Mouse (Mus musculus) left cerebral cortex, postnatal 25 days (tissue): Measurements from ENCODE around the gene Stmn1. TPM values are rescaled to one million over a fixed set of nuclear protein-coding genes. Genes with fewer than 3 reads are reported as not detected.

Experiments
- DNase-seq, 2 experiments: peaks; one replicate each; pipeline ENCODE4 v3.0.0; 2022; ENCODE audit warnings: low spot score in 2 of 2, mixed read lengths in 1 of 2
- intact Hi-C: fragments of 180-260 bp; cut with DNase I; formaldehyde crosslinking; loops from one replicate; pipeline ENCODE4 v1.15.1; 2025
- total RNA-seq, 2 experiments: library from RNA; stranded (reverse); gene quantifications; 2 replicates each; pipeline ENCODE4 v1.2.3; 2021

The Stmn1 gene
- total RNA-seq = 1,000 to 10,000 TPM in 1 of 2 experiments, 100 to 1,000 TPM in 1; 940 to 1,084 TPM

DNA sequence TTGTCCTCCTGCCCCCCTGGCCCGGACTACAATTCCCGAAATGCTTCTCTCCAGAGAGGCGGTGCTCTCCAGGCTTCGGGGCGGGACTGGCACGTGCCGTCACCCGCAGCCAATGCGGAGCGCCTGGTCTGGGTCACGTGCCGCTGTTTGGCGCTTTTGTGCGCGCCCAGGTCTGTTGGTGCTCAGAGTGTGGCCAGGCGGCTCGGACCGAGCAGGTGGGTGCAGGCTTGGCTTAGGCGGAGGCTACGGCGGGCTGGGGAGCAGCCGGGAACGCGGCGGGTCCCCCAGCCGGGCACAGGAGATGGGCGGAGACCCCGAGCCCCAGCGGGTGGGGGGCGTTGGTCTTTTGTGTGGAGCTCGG lies at the start of gene Stmn1:
Gene Stmn1, plus strand, starts transcription at position 106 of the 361 bp plus-strand sequence.
- intact Hi-C loops = loop anchor here (2.0 kb wide), 2 partner anchors 17 to 71 kb away; partner anchors contain the start of gene Pafah2
- peak; percentile 96 to 98 for DNase-seq

DNA sequence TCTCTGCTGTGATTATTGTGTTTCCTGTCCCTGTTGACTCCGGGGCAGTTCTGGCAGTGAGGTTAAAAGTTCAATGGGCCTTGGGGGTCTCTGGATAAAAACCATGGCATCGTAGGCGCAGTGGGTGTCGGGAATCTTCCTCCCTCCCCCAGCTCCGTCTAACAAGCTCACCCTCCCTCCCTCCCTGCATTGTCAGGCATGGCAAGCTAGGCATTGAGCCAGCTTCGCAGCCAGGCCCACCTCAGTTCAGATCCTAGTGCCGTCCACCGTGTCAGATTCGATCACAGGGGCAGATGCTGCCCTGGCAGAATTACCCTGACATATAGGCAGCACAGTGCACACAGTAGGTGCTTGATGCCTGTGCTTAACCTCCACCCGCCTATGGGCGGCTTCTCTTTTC lies 46.1 kb upstream of the Stmn1 start:
- intact Hi-C loops = no loop called here
- DNase-seq = no peak

DNA sequence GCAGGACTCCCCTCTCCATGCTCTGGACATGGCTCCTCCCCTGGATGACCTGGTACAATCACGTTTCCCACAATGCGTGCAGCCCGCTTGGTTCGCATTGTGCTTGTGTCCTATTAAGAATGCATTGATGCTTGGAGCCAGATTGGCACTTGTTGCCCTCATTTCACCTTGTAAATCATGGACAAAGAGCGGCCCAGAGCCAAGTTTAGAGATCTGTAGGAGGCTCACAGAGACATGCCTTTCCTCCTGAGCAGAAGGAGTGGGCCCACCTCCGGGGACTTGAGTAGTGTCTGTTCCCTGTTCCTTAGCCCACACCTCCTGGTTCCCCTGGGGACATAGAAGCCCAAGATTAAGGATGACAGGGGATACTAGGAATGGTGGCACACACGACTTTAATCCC lies 44.2 kb upstream of the Stmn1 start:
- intact Hi-C loops = no loop called here
- DNase-seq = peak in 1 of 2 experiments; percentile 51

DNA sequence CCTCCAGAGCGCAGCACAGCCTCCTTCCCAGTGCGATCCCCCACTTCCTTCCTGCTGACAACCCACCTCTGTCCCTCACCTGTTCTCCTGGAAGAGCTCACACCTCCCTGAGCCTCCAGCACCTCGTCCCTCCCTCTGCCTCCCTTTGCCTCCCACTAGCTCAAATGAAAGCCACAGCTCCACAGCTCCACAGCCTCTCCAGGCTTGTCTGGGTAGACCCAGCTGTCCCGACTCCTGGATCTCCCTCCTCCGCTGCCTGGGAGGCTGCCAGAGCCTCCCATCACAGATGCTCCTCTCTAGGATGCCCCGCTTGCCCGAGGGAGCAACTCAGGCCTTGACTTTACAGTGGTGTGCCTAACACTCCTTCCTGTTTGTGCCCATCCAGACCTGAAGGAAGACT lies 43.0 kb upstream of the Stmn1 start:
- peak in 1 of 2 experiments; percentile 74 for DNase-seq
- intact Hi-C loops = no loop called here

DNA sequence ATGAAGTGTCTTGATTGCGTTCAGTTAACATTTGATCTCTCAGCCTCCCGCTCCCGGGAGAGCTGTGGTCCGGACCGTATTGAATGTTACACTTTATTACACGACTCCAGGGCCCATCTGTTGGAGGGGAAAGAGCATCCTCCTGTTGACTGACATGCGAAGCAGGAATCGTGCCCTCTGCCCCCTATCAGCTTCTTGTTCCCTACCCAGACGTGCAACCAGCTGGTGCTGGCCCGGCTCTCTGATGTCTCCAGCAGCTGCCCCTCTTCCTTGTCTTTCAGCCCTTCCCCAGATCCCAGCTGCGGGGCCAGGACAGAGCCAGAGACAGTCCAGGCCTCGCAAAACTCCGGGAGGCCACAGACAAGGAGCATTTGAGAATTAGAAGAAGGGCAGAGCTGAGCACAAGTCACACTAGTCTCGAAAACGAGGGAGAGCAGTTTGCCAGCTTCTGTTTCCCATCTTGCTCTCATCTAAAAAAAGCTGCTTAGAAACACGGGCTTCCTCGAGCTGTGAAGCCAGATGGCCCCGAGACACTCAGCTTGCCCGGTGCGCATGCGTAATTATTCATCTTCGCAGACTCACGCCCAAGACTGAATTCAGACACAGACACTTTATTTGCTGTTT lies 37.6 kb upstream of the Stmn1 start:
- intact Hi-C loops = loop anchor here (1.0 kb wide), 2 partner anchors 15 to 29 kb away; no protein-coding TSS in a partner anchor
- peak; percentile 92 to 99 for DNase-seq

DNA sequence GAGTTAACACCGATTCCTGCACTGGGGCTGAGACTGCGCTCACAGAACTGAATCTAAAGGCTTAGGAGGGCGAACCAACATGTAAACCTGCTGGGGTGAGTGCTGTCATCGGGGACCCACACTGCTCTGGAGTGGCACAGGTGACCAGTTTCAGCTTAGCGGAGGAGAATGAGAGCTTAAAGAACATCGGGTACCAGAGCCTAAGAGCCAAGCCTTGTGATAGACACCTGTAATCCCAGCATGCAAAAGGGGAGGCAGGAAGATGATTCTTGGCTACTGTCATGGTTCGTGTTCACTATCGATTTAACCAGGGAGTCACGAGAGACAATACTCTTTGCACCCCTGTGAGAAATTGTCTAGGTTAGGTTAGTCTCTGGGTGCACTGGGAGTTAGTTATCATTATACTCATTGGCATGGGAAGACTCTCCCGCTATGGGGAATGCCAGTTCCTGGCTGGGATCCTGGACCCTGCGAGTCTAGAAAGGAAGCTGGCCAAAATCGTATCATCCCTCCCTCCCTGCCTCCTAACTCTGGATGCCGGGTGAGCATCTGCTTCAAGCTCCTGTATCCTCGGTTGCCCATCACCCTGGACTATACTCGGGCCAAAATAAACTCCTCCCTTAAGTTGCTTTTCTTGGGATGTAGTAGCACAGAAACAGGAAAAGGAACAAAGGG lies 35.3 kb upstream of the Stmn1 start:
- intact Hi-C loops = no loop called here

DNA sequence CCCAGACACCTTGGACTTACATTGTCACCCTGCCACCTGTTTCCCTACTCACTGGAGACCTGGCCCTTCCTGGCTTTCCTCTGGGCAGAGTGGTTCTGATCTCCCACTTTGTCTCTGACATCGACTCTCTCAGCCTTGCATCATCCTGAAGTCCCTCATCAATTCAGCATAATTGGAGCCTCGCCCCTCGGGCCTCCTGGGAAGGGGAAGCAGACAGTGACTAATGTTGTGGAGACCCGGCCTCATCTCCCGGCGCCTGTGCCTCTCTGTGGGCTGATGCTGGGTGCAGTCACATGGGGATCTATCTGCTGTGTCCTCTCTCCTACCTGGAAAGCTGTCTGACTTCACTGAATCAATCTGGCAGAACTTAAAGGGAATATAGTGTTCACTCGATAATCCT lies 31.9 kb upstream of the Stmn1 start:
- intact Hi-C loops = no loop called here

More for the DNA sequence above, 35.3 kb upstream of the Stmn1 start:
- DNase-seq = peak in 1 of 2 experiments; percentile 63

DNA sequence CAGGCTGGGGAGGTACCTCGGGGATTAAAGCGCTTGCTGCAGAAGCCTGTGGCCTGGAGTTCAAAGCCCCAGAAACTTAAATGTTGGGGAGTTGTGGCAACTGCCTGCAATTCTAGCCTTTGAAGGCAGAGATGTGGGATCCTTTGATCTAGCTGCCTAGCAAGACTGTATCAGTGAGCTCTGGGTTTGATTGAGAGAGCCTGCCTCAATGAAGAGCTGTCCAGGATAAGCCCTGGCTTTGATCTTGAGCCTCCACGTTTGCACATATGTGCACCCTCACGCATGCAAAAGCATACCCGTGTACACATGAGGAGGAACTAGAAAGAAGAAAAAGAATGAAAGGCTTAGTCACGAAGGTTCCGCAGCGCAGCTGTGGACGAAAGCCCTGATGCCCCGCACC lies 31.5 kb upstream of the Stmn1 start:
- intact Hi-C loops = no loop called here
- DNase-seq = no peak

More for the DNA sequence above, 31.9 kb upstream of the Stmn1 start:
- no peak for DNase-seq

DNA sequence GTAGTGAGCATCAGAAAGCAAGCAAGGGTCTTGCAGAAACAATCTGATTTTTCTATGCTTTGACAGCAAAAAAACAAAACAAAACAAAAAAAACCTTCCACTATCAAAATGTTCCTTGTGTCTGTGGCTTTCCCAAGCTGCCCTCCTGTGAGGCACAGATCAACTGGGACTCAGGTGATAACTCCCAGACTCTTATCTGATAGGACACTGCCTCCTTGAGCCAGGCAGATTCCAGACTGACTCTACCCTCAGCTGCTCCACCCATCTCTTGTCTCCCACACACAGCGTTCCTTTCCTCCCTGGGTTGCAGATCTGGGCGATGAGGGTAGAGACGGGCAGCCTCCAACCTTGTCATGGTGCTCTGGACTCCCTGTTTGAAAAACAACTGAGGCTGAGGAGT lies 29.0 kb upstream of the Stmn1 start:
- intact Hi-C loops = no loop called here
- DNase-seq = peak in 1 of 2 experiments; percentile 46

DNA sequence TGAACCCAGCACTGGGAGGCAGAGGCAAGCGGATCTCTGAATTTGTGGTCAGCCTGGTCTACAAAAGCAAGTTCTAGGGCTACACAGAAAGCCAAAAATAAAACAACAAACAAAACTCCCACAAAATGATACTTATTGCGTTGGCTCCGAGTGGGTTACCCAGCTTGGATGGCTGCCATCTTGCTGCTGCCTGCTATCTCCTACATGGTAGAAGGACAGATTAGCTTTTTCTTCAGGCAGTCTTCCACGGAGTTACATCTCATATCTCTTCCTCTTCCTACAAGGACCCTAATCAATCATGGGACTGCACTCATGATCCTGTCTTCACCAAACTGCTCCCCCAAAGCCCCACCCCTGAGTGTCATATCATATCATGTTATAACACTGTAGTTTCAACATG lies 28.2 kb upstream of the Stmn1 start:
- intact Hi-C loops = no loop called here

DNA sequence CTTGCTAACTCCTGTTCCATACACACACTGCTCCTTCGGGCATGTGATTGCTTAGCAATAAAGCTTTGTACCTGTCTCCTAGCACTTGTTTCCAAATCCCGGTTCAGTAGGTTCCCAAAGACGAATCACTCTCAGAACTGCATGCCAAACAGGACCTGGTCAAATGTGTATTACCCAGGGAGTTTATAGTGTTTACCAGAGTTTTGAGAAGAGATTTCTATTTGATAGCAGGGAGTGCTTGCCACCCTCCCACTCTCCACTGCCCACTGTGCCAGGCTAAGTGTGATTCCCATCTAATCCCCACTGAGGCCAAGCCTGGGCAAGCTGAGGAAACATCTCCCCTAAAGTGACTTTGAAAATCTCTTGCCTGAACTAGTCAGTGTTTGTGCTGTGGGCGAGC lies 25.9 kb upstream of the Stmn1 start:
- peak in 1 of 2 experiments; percentile 43 for DNase-seq
- intact Hi-C loops = no loop called here

More for the DNA sequence above, 28.2 kb upstream of the Stmn1 start:
- DNase-seq = peak in 1 of 2 experiments; percentile 62

DNA sequence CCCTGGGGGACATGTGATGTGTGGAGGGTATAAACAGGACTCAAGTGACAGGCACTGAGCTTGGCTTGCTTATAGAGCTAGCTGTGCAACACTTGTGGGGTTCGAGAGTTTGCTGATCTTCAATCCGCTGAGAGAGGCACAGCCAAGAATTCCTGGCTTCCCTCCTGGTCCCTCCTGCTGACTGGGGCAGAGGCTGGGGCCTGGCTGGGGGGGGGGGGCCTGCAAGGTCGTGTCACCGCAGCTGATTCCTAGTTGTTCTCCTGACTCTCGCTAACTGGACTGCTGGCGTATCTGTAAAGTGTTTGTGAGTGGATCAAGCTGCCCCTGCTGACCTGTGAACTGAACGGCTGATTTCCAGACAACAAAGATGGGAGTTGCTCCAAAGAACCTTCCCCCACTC lies 24.5 kb upstream of the Stmn1 start:
- intact Hi-C loops = no loop called here
- no peak for DNase-seq

DNA sequence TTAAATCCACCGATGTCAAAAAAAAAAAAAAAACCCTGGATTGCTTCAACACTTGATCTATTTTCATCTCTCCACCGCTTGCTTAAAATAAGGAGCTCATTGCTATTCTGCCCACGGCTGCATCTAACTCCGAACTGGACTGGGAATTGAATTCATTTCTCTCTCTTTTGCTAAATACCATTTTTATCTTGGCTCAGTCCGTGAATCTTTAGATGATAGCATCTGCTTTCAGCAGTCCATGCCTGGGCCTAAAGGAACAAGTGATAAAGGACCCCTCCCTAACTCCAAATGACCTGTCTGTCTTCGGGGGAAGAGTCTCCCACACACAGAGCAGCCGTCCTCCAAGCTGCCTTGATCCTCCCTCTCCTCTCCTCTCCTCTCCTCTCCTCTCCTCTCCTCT lies 23.2 kb upstream of the Stmn1 start:
- DNase-seq = peak; percentile 54 to 94

DNA sequence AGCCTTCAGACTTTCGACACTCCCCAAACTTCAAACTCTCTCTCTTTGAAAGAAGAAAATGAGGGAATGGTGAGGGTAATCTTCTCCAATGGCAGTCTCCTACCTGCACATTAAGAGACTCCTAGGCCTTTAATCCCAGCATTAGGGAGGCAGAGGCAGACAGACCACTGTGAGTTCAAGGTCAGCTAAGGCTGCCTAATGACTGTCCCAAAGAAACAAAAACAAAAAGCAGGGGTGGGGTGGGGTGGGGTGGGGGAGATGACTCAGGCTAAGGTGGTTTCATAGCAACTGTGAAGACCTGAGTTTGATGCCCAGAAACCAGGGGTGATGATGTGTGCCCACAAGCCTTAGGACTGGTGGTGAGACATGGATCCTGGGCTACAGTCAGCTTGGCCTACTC lies 22.6 kb upstream of the Stmn1 start:
- DNase-seq = no peak
- intact Hi-C loops = loop anchor here (1.0 kb wide), 1 partner anchor 15 kb away; no protein-coding TSS in a partner anchor

More for the DNA sequence above, 23.2 kb upstream of the Stmn1 start:
- intact Hi-C loops = loop anchor here (1.0 kb wide), 1 partner anchor 15 kb away; no protein-coding TSS in a partner anchor

DNA sequence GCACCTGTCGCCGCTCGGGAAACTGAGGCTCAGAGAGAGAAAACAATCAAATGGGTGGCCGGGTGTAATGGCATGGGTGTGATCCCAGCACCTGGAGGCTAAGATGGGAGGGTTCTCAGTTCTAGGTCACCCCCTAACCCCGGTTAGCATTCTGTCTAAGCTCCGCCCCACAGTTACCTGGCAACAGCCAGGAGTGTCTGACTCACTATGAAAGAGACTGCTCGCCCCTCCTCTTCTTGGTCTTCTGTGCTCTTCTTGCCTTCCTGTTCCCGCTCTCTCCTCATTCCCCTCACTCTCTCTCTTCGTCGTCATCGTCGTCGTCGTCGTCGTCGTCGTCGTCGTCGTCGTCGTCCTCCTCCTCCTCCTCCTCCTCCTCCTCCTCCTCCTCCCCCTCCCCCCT lies 20.2 kb upstream of the Stmn1 start:
- intact Hi-C loops = no loop called here
- no peak for DNase-seq

DNA sequence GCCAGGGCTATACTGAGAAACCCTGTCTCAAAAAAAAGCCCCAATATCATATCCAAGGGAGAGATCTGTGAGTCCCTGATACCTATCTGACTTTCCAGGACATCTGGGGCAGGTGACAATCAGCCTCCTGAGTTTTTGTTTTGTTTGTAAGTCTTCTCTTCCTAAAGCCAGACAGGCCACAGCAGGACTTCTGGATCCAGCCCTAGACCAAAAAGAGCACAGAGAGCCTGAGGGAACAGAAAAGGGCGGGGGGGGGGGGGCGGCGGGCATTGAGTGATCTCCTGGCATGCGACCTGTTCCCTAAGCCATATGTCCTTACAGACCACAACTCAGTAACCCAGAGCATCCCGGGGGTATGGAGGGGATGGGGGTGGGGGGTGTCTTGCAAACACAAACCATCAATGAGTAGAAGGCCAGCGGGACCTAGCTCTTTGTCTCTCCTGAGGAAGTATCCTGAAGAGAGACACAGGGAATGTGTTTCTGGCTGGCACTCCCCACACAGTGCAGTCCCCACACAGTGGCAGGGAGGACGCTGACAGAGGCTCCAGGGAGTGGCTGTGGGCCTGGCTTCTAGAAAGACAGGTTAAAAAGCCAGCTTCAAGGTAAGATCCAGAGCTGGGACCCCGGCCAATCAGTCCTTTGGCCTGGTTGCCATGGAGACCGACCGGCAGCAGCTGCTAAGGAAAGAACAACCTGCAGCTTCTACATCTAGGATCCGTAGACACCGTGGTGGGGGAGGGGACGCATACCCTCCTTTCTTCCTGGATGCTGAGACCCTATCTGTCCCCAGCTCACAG lies 18.3 kb upstream of the Stmn1 start:
- intact Hi-C loops = loop anchor here (2.0 kb wide), 2 partner anchors 19 to 49 kb away; partner anchors contain the start of gene Stmn1
- DNase-seq = peak in 1 of 2 experiments; percentile 61

DNA sequence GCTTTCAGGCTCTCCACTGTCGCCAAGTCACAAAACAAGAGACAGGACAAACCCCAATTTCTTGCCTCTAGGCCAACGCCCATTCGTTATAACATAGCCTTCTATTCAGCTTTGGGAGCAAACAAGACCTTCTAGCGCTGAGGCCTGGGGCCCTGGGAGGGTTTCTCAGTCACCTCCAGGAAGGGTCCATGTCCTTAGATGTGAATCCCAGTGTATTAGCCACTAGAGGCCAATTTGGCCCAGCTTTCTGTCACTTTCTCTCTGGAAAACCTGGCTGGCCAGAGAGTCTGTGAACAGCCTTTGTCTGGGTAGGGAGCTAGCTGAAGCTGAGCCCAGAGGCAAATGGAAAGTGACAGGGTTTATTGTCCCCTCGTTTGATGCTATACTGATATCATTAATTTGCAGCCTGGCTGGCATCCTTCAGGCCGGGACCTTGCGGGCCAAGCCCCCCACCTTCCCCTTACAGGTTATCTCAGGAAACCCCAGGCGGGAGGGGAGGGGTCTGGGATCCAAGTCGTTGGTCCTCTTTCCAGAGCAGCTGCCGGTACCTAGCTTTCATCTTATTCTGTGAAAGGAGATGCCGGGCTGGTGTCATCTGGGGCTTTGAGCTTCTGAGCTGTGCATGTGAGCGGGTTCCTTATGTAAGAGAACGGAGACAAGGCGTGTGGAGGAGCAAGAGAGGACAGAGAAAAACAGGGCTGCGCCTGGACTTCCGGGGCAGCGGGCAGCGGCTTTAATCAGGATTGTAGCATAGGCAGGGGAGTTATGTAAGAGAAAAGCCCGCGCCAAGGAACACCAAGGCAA lies 17.5 kb upstream of the Stmn1 start:
- peak; percentile 64 to 84 for DNase-seq
- intact Hi-C loops = loop anchor here (2.0 kb wide), 2 partner anchors 18 to 50 kb away; partner anchors contain the start of gene Stmn1

DNA sequence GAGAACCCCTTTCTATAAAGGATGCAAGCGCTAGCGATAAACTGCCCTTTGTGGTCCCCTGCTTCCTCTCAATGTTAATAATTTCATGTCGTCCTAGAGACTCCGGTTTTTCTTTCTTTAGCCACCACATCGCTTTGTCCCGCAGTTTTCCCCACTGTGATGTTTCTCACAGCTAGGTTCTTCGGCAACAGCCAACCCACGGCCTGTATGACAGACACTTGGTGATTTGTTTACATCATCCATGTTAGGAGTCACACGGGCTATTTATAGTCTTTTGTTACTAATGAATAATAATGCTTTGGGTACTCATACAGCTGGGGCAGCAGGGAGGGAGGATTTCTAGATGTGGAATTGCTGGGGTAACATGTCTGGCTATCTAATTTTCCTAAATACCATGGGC lies 16.6 kb upstream of the Stmn1 start:
- intact Hi-C loops = loop anchor here (2.0 kb wide), 2 partner anchors 17 to 51 kb away; partner anchors contain the start of gene Stmn1
- DNase-seq = no peak
